9 mouse cellular contexts compared by ENCODE assay signal in genomic region chr11:88251972-88252766, GRCm38 (mm10). TPM values are rescaled to one million over a fixed set of nuclear protein-coding genes. Genes with fewer than 3 reads are reported as not detected.
DNase-seq lines count a peak whose midpoint lies in the region; ATAC-seq lines count a peak whose summit lies in the region.
"Had no signal": no experiment of that assay in that cellular context is flagged by ENCODE, and none has a peak within 500 bp of the region (broad histone marks: within the 10 kb centered on the region; RNA-seq: fewer than 3 reads in every experiment).

No protein-coding gene starts in this region.

- peaks cover 52% of the 10 kb centered on the region for H3K4me1 ChIP-seq in hindbrain, embryonic 12.5 days

- no peaks in the 10 kb centered on the region for H3K9me3 ChIP-seq in hindbrain, embryonic 12.5 days (replicated peaks)
- H3K9me3 ChIP-seq: liver, embryonic 15.5 days had no signal

- ATAC-seq in hindbrain, embryonic 12.5 days (ENCODE audit: low FRiP score): peak; percentile 80

- H3K36me3 ChIP-seq in hindbrain, embryonic 12.5 days: no peaks in the 10 kb centered on the region
- H3K36me3 ChIP-seq: liver, embryonic 15.5 days had no signal

- no peaks in the 10 kb centered on the region for H3K27me3 ChIP-seq in hindbrain, embryonic 12.5 days

- no peak overlapping the region for H3K4me3 ChIP-seq in hindbrain, embryonic 12.5 days
- H3K4me3 ChIP-seq: liver, embryonic 15.5 days had no signal

- DNase-seq in MN1 (ENCODE audit: low spot score): peak; percentile 84
- DNase-seq in cerebellum, adult 9-11 months: peak; percentile 78
- peak; percentile 48 to 82 for DNase-seq in frontal cortex, postnatal 14 days (ENCODE audit: low spot score in 2 of 2)
- peak; percentile 91 to 92 for DNase-seq in layer of hippocampus, postnatal 10 days (ENCODE audit: low spot score in 2 of 2)
- DNase-seq in lung, postnatal 10 days: peak; percentile 90
- DNase-seq in ovary, postnatal 14 days (ENCODE audit: low spot score): peak; percentile 84
- DNase-seq in thymus, postnatal 10 days (ENCODE audit: low spot score in 2 of 2): peak; percentile 69 to 90

- H3K27ac ChIP-seq in hindbrain, embryonic 12.5 days: peak overlapping the region; percentile 92
- H3K27ac ChIP-seq: liver, embryonic 15.5 days had no signal

- H3K9ac ChIP-seq in hindbrain, embryonic 12.5 days: no peak overlapping the region
- H3K9ac ChIP-seq: liver, embryonic 15.5 days had no signal

- peak overlapping the region; percentile 40 for H3K4me2 ChIP-seq in hindbrain, embryonic 12.5 days (replicated peaks)
- H3K4me2 ChIP-seq: liver, embryonic 15.5 days had no signal

- 11% methylated on average over 22 of the region's 22 CpGs for WGBS in hindbrain, embryonic 12.5 days

RNA-seq across cellular contexts. Expression of gene Ccdc182, which starts 41.7 kb away (rescaled TPM):
- polyA plus RNA-seq in hindbrain, embryonic 12.5 days (2016; fragmentation: Nextera tagmentation; extraction: Ambion mirVana): 3.8 and 4.3 TPM in 2 replicates
- total RNA-seq in layer of hippocampus, postnatal 10 days (2021): not detected
- polyA plus RNA-seq: liver, embryonic 15.5 days had no signal

RNA-seq across cellular contexts. Expression of gene Mrps23, which starts 48.0 kb away (rescaled TPM):
- polyA plus RNA-seq in hindbrain, embryonic 12.5 days (2016; fragmentation: Nextera tagmentation; extraction: Ambion mirVana): 57.4 and 66.8 TPM in 2 replicates
- total RNA-seq in layer of hippocampus, postnatal 10 days (2021): 10 to 100 TPM; 62.3 to 64.5 TPM
